Mouse (Mus musculus): ENCODE results near the gene Stradb.

DNA sequence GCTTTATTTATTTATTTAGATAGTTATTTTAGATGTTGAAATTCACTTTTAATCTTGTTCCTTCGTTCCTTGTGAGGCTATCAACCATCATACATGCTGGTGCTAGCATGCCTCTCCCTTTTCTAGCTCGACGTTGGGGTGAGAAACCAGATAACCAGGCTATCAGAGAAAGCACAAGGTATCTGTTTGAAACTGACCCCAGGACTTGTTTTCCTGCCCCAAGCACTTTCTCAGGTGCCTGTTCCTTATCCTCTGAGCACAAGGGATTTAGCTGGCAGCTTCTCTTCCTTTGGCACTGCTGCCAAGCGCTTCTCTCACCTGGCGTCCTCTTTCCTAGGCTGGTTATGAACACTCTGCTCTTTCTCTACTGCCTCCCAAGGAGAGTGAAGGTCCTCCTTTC, 10.9 kb upstream of the Stradb start:
- TF ChIP-seq POLR2A (IDR thresholded peaks at IDR 0.05; ENCODE audit: low read depth, low read length) (no peak), CTCF (conservative IDR thresholded peaks at IDR 0.05 in 1 of 2, IDR thresholded peaks at IDR 0.05 in 1 of 2; ENCODE audit: low read depth in 2 of 2, low read length in 2 of 2) (no peak), POLR2AphosphoS2 (IDR thresholded peaks at IDR 0.05; ENCODE audit: low read depth, low read length) (no peak), MAZ (IDR thresholded peaks at IDR 0.05; ENCODE audit: low read depth, low read length) (no peak), NRF1 (IDR thresholded peaks at IDR 0.05; ENCODE audit: low read depth, low read length) (no peak), ZMIZ1 (IDR thresholded peaks at IDR 0.05; ENCODE audit: low read depth, low read length) (no peak), UBTF (IDR thresholded peaks at IDR 0.05; ENCODE audit: low read depth, low read length) (no peak), RAD21 (IDR thresholded peaks at IDR 0.05; ENCODE audit: low read depth, low read length) (no peak), EP300 (IDR thresholded peaks at IDR 0.05; ENCODE audit: low read length) (no peak), E2F4 (IDR thresholded peaks at IDR 0.05; ENCODE audit: insufficient replicate concordance, low read depth, low read length) (no peak), ZC3H11A (IDR thresholded peaks at IDR 0.05; ENCODE audit: low read depth, low read length) (no peak), GABPA (IDR thresholded peaks at IDR 0.05; ENCODE audit: insufficient replicate concordance, low read depth, low read length) (no peak), KAT2A (IDR thresholded peaks at IDR 0.05; ENCODE audit: insufficient replicate concordance, low read length) (no peak)

Measured in CH12.LX (cell line).